Mouse (Mus musculus) hindbrain, embryonic 13.5 days (tissue): ENCODE data around the gene 1700016C15Rik. TPM values are rescaled to one million over a fixed set of nuclear protein-coding genes. Genes with fewer than 3 reads are reported as not detected.

Experiments used
- ATAC-seq: fragments of 200-750 bp; cut with Nextera tagmentation; 2 replicates; pipeline ENCODE4 v1.8.0; 2017; ENCODE audit warnings: moderate TSS enrichment; ENCODE audit not compliant: low FRiP score
- H3K27ac ChIP-seq: fragments of 300-500 bp; sonication (generic); 2 replicates; pipeline ENCODE4 v1.5.1; 2015; ENCODE audit warnings: inconsistent platforms, mild to moderate bottlenecking, moderate library complexity
- H3K27me3 ChIP-seq: fragments of 300-500 bp; sonication (generic); 2 replicates; pipeline ENCODE4 v1.6.1; 2015; ENCODE audit warnings: mild to moderate bottlenecking, inconsistent platforms
- H3K36me3 ChIP-seq: fragments of 300-500 bp; sonication (generic); 2 replicates; pipeline ENCODE4 v1.6.1; 2015; ENCODE audit warnings: mild to moderate bottlenecking, inconsistent platforms
- H3K4me1 ChIP-seq: fragments of 300-500 bp; sonication (generic); replicated peaks from 2 replicates; pipeline ENCODE4 v1.6.1; 2015; ENCODE audit warnings: inconsistent platforms
- H3K4me2 ChIP-seq: fragments of 300-500 bp; sonication (generic); 2 replicates; pipeline ENCODE4 v1.6.1; 2015; ENCODE audit warnings: inconsistent platforms, mild to moderate bottlenecking, moderate library complexity
- H3K4me3 ChIP-seq: fragments of 300-500 bp; sonication (generic); 2 replicates; pipeline ENCODE4 v1.5.1; 2015; ENCODE audit warnings: mild to moderate bottlenecking, inconsistent platforms
- H3K9ac ChIP-seq: fragments of 300-500 bp; sonication (generic); 2 replicates; pipeline ENCODE4 v1.6.1; 2015; ENCODE audit warnings: mild to moderate bottlenecking, inconsistent platforms
- H3K9me3 ChIP-seq: fragments of 300-500 bp; sonication (generic); 2 replicates; pipeline ENCODE4 v1.6.1; 2016; ENCODE audit warnings: inconsistent platforms
- WGBS: fragments of 180-500 bp; shearing (Covaris S2); methylation state at CpG from one replicate; pipeline ENCODE4 v1.1.7; 2015; 5-methylcytosine and 5-hydroxymethylcytosine counted together
- polyA plus RNA-seq: library from polyadenylated mRNA; unstranded; fragments of >200 nt; fragmentation: Nextera tagmentation; extraction: Ambion mirVana; gene quantifications from 2 replicates; pipeline ENCODE4 v1.2.1, GENCODE M21; 2015

The 1700016C15Rik gene
- polyA plus RNA-seq, 1 experiment from 2014 or later: 0.30 TPM

GRCm38 (mm10) chr1:177703147-177703807 lies 26.3 kb upstream of the 1700016C15Rik start:
- 48% methylated on average over 6 of the region's 6 CpGs for whole genome bisulfite sequencing
- Histone ChIP-seq H3K9ac (no peak overlapping the region), H3K27me3 (0 out of 2 replicates have a peak, but pooled peaks cover 3% of the 10 kb centered on the region), H3K4me3 (peak overlapping the region; percentile 43; the same call in 1 of the 2 replicates), H3K4me1 (peaks cover 5% of the 10 kb centered on the region), H3K36me3 (no peaks in the 10 kb centered on the region), H3K4me2 (peak overlapping the region; percentile 77), H3K9me3 (no peaks in the 10 kb centered on the region), H3K27ac (no peak overlapping the region)
- ATAC-seq: peak; percentile 10; the same call in 1 of the 2 replicates

GRCm38 (mm10) chr1:177705204-177705603 lies 24.4 kb upstream of the 1700016C15Rik start:
- Histone ChIP-seq H3K9ac (no peak overlapping the region), H3K27ac (no peak overlapping the region), H3K4me1 (peaks cover 5% of the 10 kb centered on the region), H3K4me2 (no peak overlapping the region), H3K36me3 (no peaks in the 10 kb centered on the region), H3K4me3 (no peak overlapping the region), H3K9me3 (peaks cover 6% of the 10 kb centered on the region; the same call in 1 of the 2 replicates), H3K27me3 (no peaks in the 10 kb centered on the region)
- WGBS: 50% methylated on average over 2 of the region's 2 CpGs
- ATAC-seq: no peak

- no peak overlapping the region for H3K9ac ChIP-seq
- H3K4me2 ChIP-seq: no peak overlapping the region
- H3K4me1 ChIP-seq: peaks cover 2% of the 10 kb centered on the region
- no peaks in the 10 kb centered on the region for H3K36me3 ChIP-seq
- no peak for ATAC-seq
- H3K27ac ChIP-seq: no peak overlapping the region
- no peak overlapping the region for H3K4me3 ChIP-seq
- no peaks in the 10 kb centered on the region for H3K27me3 ChIP-seq
- H3K9me3 ChIP-seq: peaks cover 6% of the 10 kb centered on the region; the same call in 1 of the 2 replicates
- WGBS: 83% methylated on average over 1 of the region's 1 CpGs
These were observed 22.0 kb upstream of the 1700016C15Rik start for GRCm38 (mm10) chr1:177707571-177707970.

GRCm38 (mm10) chr1:177708583-177709055 lies 21.0 kb upstream of the 1700016C15Rik start:
- Histone ChIP-seq H3K4me2 (no peak overlapping the region), H3K4me3 (no peak overlapping the region), H3K27ac (no peak overlapping the region), H3K9ac (no peak overlapping the region), H3K9me3 (peaks cover 6% of the 10 kb centered on the region; the same call in 1 of the 2 replicates), H3K27me3 (no peaks in the 10 kb centered on the region), H3K4me1 (no peaks in the 10 kb centered on the region), H3K36me3 (no peaks in the 10 kb centered on the region)
- ATAC-seq: no peak
- WGBS: 72% methylated on average over 4 of the region's 4 CpGs

- Histone ChIP-seq H3K27ac (no peak overlapping the region), H3K4me1 (no peaks in the 10 kb centered on the region), H3K9ac (no peak overlapping the region), H3K27me3 (no peaks in the 10 kb centered on the region), H3K36me3 (no peaks in the 10 kb centered on the region), H3K9me3 (peaks cover 6% of the 10 kb centered on the region; the same call in 1 of the 2 replicates), H3K4me3 (no peak overlapping the region), H3K4me2 (no peak overlapping the region)
- ATAC-seq: no peak
- WGBS: 86% methylated on average over 2 of the region's 2 CpGs
These were observed 18.6 kb upstream of the 1700016C15Rik start for GRCm38 (mm10) chr1:177711000-177711399.

GRCm38 (mm10) chr1:177711418-177711817 lies 18.2 kb upstream of the 1700016C15Rik start:
- H3K27ac ChIP-seq: no peak overlapping the region
- 98% methylated on average over 2 of the region's 2 CpGs for WGBS
- no peaks in the 10 kb centered on the region for H3K36me3 ChIP-seq
- no peak overlapping the region for H3K4me2 ChIP-seq
- H3K27me3 ChIP-seq: no peaks in the 10 kb centered on the region
- H3K9ac ChIP-seq: no peak overlapping the region
- H3K4me3 ChIP-seq: no peak overlapping the region
- peaks cover 6% of the 10 kb centered on the region; the same call in 1 of the 2 replicates for H3K9me3 ChIP-seq
- ATAC-seq: no peak
- no peaks in the 10 kb centered on the region for H3K4me1 ChIP-seq

GRCm38 (mm10) chr1:177713635-177714396 lies 15.8 kb upstream of the 1700016C15Rik start:
- Histone ChIP-seq H3K27me3 (no peaks in the 10 kb centered on the region), H3K4me3 (no peak overlapping the region), H3K4me2 (no peak overlapping the region), H3K9me3 (peaks cover 6% of the 10 kb centered on the region; the same call in 1 of the 2 replicates), H3K27ac (no peak overlapping the region), H3K9ac (no peak overlapping the region), H3K36me3 (no peaks in the 10 kb centered on the region), H3K4me1 (peaks cover 9% of the 10 kb centered on the region)
- ATAC-seq: no peak
- WGBS: 89% methylated on average over 3 of the region's 3 CpGs

- Histone ChIP-seq H3K4me1 (peaks cover 13% of the 10 kb centered on the region), H3K4me3 (no peak overlapping the region), H3K9me3 (peaks cover 6% of the 10 kb centered on the region; the same call in 1 of the 2 replicates), H3K27ac (no peak overlapping the region), H3K9ac (no peak overlapping the region), H3K36me3 (no peaks in the 10 kb centered on the region), H3K4me2 (no peak overlapping the region), H3K27me3 (no peaks in the 10 kb centered on the region)
- WGBS: 95% methylated on average over 5 of the region's 5 CpGs
- ATAC-seq: no peak
These were observed 15.1 kb upstream of the 1700016C15Rik start for GRCm38 (mm10) chr1:177714397-177715012.

- Histone ChIP-seq H3K27me3 (no peaks in the 10 kb centered on the region), H3K4me2 (no peak overlapping the region), H3K9ac (no peak overlapping the region), H3K4me3 (no peak overlapping the region), H3K27ac (no peak overlapping the region), H3K9me3 (no peaks in the 10 kb centered on the region), H3K4me1 (peaks cover 13% of the 10 kb centered on the region), H3K36me3 (no peaks in the 10 kb centered on the region)
- 84% methylated on average over 3 of the region's 3 CpGs for WGBS
- ATAC-seq: no peak
These were observed 13.2 kb upstream of the 1700016C15Rik start for GRCm38 (mm10) chr1:177716448-177716847.

GRCm38 (mm10) chr1:177717057-177717835 lies 12.4 kb upstream of the 1700016C15Rik start:
- peaks cover 13% of the 10 kb centered on the region for H3K4me1 ChIP-seq
- H3K9me3 ChIP-seq: no peaks in the 10 kb centered on the region
- no peak overlapping the region for H3K4me2 ChIP-seq
- no peak overlapping the region for H3K9ac ChIP-seq
- H3K27ac ChIP-seq: no peak overlapping the region
- WGBS: 83% methylated on average over 7 of the region's 7 CpGs
- no peaks in the 10 kb centered on the region for H3K36me3 ChIP-seq
- no peak overlapping the region for H3K4me3 ChIP-seq
- no peaks in the 10 kb centered on the region for H3K27me3 ChIP-seq
- no peak for ATAC-seq

GRCm38 (mm10) chr1:177718340-177719028 lies 11.1 kb upstream of the 1700016C15Rik start:
- Histone ChIP-seq H3K9ac (no peak overlapping the region), H3K36me3 (no peaks in the 10 kb centered on the region), H3K27me3 (no peaks in the 10 kb centered on the region), H3K27ac (peak overlapping the region; percentile 58), H3K9me3 (no peaks in the 10 kb centered on the region), H3K4me1 (peaks cover 13% of the 10 kb centered on the region), H3K4me2 (no peak overlapping the region; the same call in 1 of the 2 replicates), H3K4me3 (no peak overlapping the region)
- 29% methylated on average over 11 of the region's 11 CpGs for WGBS
- ATAC-seq: peak; percentile 41
